Mouse (Mus musculus): Measurements from ENCODE around the gene Ccdc97.

DNA sequence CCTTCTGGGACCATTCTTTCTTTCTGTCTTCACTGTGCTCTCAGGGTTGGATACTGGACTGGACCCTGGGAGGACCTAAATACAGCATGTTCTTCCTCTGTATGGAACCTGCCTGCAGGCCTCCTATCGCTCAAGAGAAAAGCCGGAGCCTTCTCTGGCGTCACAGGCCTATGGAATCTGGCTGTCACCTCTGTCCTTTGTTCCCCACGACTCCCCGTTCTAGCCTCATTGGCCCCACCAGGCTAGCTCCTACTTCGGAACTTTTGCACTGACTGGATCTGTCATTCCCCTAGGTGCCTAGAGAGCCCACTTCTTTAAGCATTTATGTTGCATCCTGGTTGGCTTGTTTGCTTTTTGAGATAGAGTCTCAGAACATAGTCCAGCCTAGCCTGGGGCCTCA lies 34.2 kb downstream of the Ccdc97 start:
- no peak for TF ChIP-seq CTCF (IDR thresholded peaks at IDR 0.05; ENCODE audit: borderline replicate concordance, extremely low read depth, insufficient read depth, insufficient read length)
- no peak for TF ChIP-seq POLR2A (IDR thresholded peaks at IDR 0.05; ENCODE audit: borderline replicate concordance, extremely low read depth, insufficient read depth, insufficient read length, poor library complexity, severe bottlenecking)

All from brain, embryonic 14.5 days (tissue).